8 mouse cellular contexts compared by ENCODE assay signal in the genomic region with DNA sequence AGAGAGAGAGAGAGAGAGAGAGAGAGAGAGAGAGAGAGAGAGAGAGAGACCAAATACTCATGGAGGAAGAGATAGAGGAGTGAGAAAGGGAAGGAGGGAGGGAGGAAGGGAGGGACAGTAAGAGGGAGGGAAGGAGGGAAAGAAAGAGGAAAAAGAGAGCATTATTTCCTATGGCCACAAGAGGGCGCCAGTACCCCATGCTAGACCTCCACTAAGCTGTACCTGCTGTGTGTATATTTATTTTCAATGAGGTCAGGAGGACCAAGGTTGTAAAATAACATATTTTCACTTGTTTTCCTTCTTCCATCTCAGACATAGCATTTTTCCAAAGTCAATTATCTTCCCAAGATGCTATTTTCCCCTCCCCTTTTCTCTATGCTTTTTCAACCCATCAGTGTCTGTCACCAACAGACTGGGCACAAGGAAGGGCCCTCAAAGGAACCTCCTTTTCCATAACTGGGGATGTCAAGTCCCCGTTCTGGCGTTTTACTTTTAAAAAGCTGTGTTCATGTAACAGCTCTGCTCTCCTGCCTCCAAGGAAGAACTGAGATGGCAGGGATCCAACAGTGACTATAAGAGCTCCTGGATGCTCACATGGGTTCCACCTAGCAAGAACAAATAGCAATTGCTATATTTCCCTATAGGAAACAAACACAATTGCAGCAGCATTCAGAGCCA.
DNase-seq lines count a peak whose midpoint lies in the region; ATAC-seq and TF ChIP-seq lines count a peak whose summit lies in the region.

No protein-coding gene starts in this region.

- 8% methylated on average over 3 of the region's 3 CpGs for WGBS in forebrain, postnatal 0 days
- 10% methylated on average over 3 of the region's 3 CpGs for WGBS in midbrain, postnatal 0 days

- ATAC-seq in forebrain, postnatal 0 days: peak; percentile 76
- ATAC-seq in midbrain, postnatal 0 days (ENCODE audit: low FRiP score): peak; percentile 67

- H3K9ac ChIP-seq in forebrain, postnatal 0 days: no peak overlapping the region
- H3K9ac ChIP-seq in midbrain, postnatal 0 days (replicated peaks; ENCODE audit: low read length, poor library complexity, severe bottlenecking): no peak overlapping the region

- peaks cover 15% of the 10 kb centered on the region; the same call in 1 of the 2 replicates for H3K27me3 ChIP-seq in E14TG2a.4 (ENCODE audit: insufficient read depth, low read length)
- no peaks in the 10 kb centered on the region for H3K27me3 ChIP-seq in forebrain, postnatal 0 days (ENCODE audit: insufficient read depth, low read length)
- H3K27me3 ChIP-seq in midbrain, postnatal 0 days (ENCODE audit: insufficient read depth, low read length): no peaks in the 10 kb centered on the region

- peak; percentile 19 for DNase-seq in heart, adult 8-10 months (ENCODE audit: low spot score)
- no peak for DNase-seq in heart, postnatal 25 days (ENCODE audit: low spot score)
- DNase-seq in cerebellum, adult 18-20 months: peak; percentile 77 to 79
- peak; percentile 85 for DNase-seq in forebrain, postnatal 0 days
- DNase-seq in layer of hippocampus, postnatal 10 days (ENCODE audit: low spot score in 2 of 2): peak; percentile 67 to 76
- peak; percentile 80 for DNase-seq in midbrain, postnatal 0 days (ENCODE audit: low spot score)
- no peak for DNase-seq in spleen, adult 18-20 months

- peak; percentile 64 for TF ChIP-seq CTCF in E14TG2a.4 (conservative IDR thresholded peaks at IDR 0.05; ENCODE audit: low read length)
- TF ChIP-seq CTCF in forebrain, postnatal 0 days (IDR thresholded peaks at IDR 0.05; ENCODE audit: low read depth): peak; percentile 98
- peak; percentile 98 for TF ChIP-seq CTCF in midbrain, postnatal 0 days (IDR thresholded peaks at IDR 0.05)

- H3K4me3 ChIP-seq in E14TG2a.4 (replicated peaks; ENCODE audit: low read length): no peak overlapping the region
- no peak overlapping the region for H3K4me3 ChIP-seq in forebrain, postnatal 0 days (ENCODE audit: low read depth, low read length)
- no peak overlapping the region for H3K4me3 ChIP-seq in midbrain, postnatal 0 days (ENCODE audit: low read depth, low read length)

- peaks cover 34% of the 10 kb centered on the region for H3K4me1 ChIP-seq in E14TG2a.4 (replicated peaks; ENCODE audit: low read depth, low read length)
- no peaks in the 10 kb centered on the region for H3K4me1 ChIP-seq in forebrain, postnatal 0 days (ENCODE audit: insufficient read depth)
- 0 out of 2 replicates have a peak, but pooled peaks cover 4% of the 10 kb centered on the region for H3K4me1 ChIP-seq in midbrain, postnatal 0 days (ENCODE audit: insufficient read depth, low read length)

- H3K36me3 ChIP-seq in E14TG2a.4 (ENCODE audit: insufficient read depth, low read length): no peaks in the 10 kb centered on the region
- no peaks in the 10 kb centered on the region for H3K36me3 ChIP-seq in forebrain, postnatal 0 days (ENCODE audit: insufficient read depth)
- H3K36me3 ChIP-seq in midbrain, postnatal 0 days (ENCODE audit: insufficient read depth, low read length): no peaks in the 10 kb centered on the region

- no peaks in the 10 kb centered on the region for H3K9me3 ChIP-seq in E14TG2a.4 (ENCODE audit: low read length)
- no peaks in the 10 kb centered on the region for H3K9me3 ChIP-seq in forebrain, postnatal 0 days (ENCODE audit: low read length)
- no peaks in the 10 kb centered on the region for H3K9me3 ChIP-seq in midbrain, postnatal 0 days (ENCODE audit: low read length)

- no peak overlapping the region for H3K27ac ChIP-seq in forebrain, postnatal 0 days (ENCODE audit: low read depth, low read length)
- H3K27ac ChIP-seq in midbrain, postnatal 0 days (ENCODE audit: low read depth, low read length): no peak overlapping the region

- intact Hi-C loops in heart, postnatal 25 days (cut with DNase I): loop anchor here (1.0 to 5.0 kb wide), 6 partner anchors 341 to 763 kb away; no protein-coding TSS in a partner anchor

- H3K4me2 ChIP-seq in forebrain, postnatal 0 days (ENCODE audit: low read depth): no peak overlapping the region
- no peak overlapping the region for H3K4me2 ChIP-seq in midbrain, postnatal 0 days (ENCODE audit: low read depth, low read length, poor library complexity, severe bottlenecking)

Comparison
In these comparisons a context has a peak if more than half of its experiments do, and no peak if none do; other contexts are left out.
1. DNase-seq: peak in heart, adult 8-10 months (single experiment), cerebellum, adult 18-20 months (2 of 2), forebrain, postnatal 0 days (single experiment), layer of hippocampus, postnatal 10 days (2 of 2) and midbrain, postnatal 0 days (single experiment); none in heart, postnatal 25 days (single experiment) and spleen, adult 18-20 months (0 of 2).
2. Peak in every context shown above with its lines, with median percentiles within 50 percentile points of each other: CTCF ChIP-seq.